In the genomic region with DNA sequence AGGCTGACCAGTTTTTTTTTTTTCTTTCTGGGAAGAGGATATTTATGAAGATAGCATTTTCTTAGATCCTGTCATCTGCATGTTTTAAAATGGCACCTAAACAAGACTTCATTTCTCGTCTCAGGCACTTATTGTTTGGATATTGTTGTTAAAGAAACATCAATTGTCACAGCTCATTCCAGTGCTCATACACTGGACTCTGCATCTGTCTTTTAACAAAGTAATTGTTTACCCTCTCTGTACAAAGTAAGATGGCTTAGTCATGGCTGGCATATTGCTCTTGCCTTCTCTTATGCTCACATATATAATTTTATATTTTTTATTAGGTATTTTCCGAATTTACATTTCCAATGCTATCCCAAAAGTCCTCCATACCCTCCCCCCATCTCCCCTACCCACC, we compare ENCODE assay signal across 29 mouse cellular contexts.
"Had no signal": no experiment of that assay in that cellular context is flagged by ENCODE, and none has a peak within 500 bp of the region (broad histone marks: within the 10 kb centered on the region; RNA-seq: fewer than 3 reads in every experiment).

No protein-coding gene starts in this region.

- H3K36me3 ChIP-seq: heart, embryonic 10.5 days; heart, embryonic 12.5 days; heart, embryonic 13.5 days; heart, embryonic 15.5 days; hindbrain, embryonic 10.5 days; hindbrain, embryonic 12.5 days; hindbrain, embryonic 13.5 days; hindbrain, embryonic 15.5 days; intestine, embryonic 15.5 days; kidney, embryonic 15.5 days had no signal

- H3K9ac ChIP-seq: heart, embryonic 12.5 days; heart, embryonic 13.5 days; heart, embryonic 15.5 days; hindbrain, embryonic 12.5 days; hindbrain, embryonic 13.5 days; hindbrain, embryonic 14.5 days; hindbrain, embryonic 15.5 days; intestine, embryonic 15.5 days; kidney, embryonic 15.5 days had no signal

- H3K27me3 ChIP-seq: heart, embryonic 12.5 days; heart, embryonic 13.5 days; heart, embryonic 15.5 days; hindbrain, embryonic 12.5 days; hindbrain, embryonic 13.5 days; hindbrain, embryonic 15.5 days; intestine, embryonic 15.5 days; kidney, embryonic 15.5 days had no signal

- H3K9me3 ChIP-seq: heart, embryonic 10.5 days; heart, embryonic 12.5 days; heart, embryonic 13.5 days; heart, embryonic 15.5 days; hindbrain, embryonic 10.5 days; hindbrain, embryonic 12.5 days; hindbrain, embryonic 13.5 days; hindbrain, embryonic 15.5 days; intestine, embryonic 15.5 days; kidney, embryonic 15.5 days had no signal

- DNase-seq: heart, adult 2 months; heart, postnatal 14 days; heart, postnatal 4 days; kidney, adult 11 months; kidney, adult 18-20 months; kidney, adult 8-10 months; kidney, postnatal 10 days; kidney, postnatal 4 days; layer of hippocampus, adult 9-11 months; layer of hippocampus, postnatal 36 days had no signal

- H3K27ac ChIP-seq: heart, adult 2 months; heart, embryonic 10.5 days; heart, embryonic 13.5 days; hindbrain, embryonic 10.5 days; hindbrain, embryonic 12.5 days; hindbrain, embryonic 13.5 days; hindbrain, embryonic 14.5 days; hindbrain, embryonic 15.5 days; hindbrain, postnatal 0 days; intestine, embryonic 15.5 days; kidney, embryonic 15.5 days; kidney, postnatal 0 days; layer of hippocampus, adult 2 months had no signal

- H3K4me3 ChIP-seq: heart, adult 2 months; heart, embryonic 10.5 days; heart, embryonic 12.5 days; heart, embryonic 13.5 days; heart, embryonic 15.5 days; hindbrain, embryonic 10.5 days; hindbrain, embryonic 12.5 days; hindbrain, embryonic 13.5 days; hindbrain, embryonic 15.5 days; intestine, embryonic 15.5 days; kidney, embryonic 15.5 days; layer of hippocampus, adult 2 months had no signal

- H3K4me2 ChIP-seq: heart, embryonic 11.5 days; heart, embryonic 12.5 days; heart, embryonic 13.5 days; heart, embryonic 15.5 days; hindbrain, embryonic 12.5 days; hindbrain, embryonic 13.5 days; hindbrain, embryonic 14.5 days; hindbrain, embryonic 15.5 days; intestine, embryonic 15.5 days; kidney, embryonic 15.5 days had no signal

- ATAC-seq: hindbrain, embryonic 16.5 days; hindbrain, postnatal 0 days; inflammation-experienced regulatory T-cells, adult 6 months; intestine, embryonic 15.5 days; intestine, embryonic 16.5 days; intestine, postnatal 0 days had no signal

- H3K4me1 ChIP-seq: heart, embryonic 10.5 days; heart, embryonic 12.5 days; hindbrain, embryonic 10.5 days; hindbrain, embryonic 12.5 days; hindbrain, embryonic 13.5 days; hindbrain, embryonic 15.5 days; intestine, embryonic 15.5 days; kidney, embryonic 15.5 days had no signal
